Mouse (Mus musculus): Measurements from ENCODE around the gene Cldn6.

The Cldn6 gene

DNA sequence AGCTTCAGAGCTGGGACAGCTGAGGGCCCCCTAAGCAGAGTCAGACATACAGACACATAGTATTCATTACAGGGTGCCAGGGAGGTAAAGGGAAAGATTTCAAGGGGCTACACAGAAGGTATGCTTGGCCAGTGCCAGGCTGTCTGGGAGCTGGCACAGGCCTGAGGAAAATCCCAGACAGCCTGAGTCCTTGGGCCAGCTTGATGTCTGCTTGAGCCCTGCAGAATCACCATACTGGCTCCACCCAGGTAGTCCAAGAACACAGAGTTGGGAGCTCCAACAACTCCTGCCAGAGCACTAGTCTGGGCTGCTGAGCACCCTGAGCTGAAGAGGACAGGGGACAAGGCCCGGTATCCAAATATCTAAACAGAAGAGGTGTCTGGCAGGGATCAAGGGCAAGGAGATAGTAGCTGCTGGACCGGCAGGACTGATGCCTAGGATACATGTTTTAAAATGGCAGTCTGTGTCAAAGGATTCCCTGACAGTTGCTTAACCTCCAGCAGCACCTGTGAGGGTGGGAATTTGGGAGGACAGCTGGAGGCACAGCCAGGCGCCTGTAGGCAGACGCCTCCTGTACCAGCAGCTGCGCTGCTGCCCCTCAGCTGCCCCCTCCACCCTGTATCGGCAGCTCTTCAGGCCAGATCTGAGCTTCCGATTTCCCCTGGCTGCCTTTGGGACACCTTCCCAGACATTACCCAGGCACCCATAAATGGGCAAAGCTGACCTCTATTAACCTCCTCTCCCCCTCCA, 43.5 kb downstream of the Cldn6 start, which contains the start of gene 1520401A03Rik:
Gene 1520401A03Rik, minus strand, starts transcription at position 408 of the 750 bp plus-strand sequence.
- no peak for DNase-seq (ENCODE audit: low read depth)

GRCm38 (mm10) chr17:23725477-23725876, 46.4 kb downstream of the Cldn6 start:
- DNase-seq (ENCODE audit: low read depth) = no peak

DNA sequence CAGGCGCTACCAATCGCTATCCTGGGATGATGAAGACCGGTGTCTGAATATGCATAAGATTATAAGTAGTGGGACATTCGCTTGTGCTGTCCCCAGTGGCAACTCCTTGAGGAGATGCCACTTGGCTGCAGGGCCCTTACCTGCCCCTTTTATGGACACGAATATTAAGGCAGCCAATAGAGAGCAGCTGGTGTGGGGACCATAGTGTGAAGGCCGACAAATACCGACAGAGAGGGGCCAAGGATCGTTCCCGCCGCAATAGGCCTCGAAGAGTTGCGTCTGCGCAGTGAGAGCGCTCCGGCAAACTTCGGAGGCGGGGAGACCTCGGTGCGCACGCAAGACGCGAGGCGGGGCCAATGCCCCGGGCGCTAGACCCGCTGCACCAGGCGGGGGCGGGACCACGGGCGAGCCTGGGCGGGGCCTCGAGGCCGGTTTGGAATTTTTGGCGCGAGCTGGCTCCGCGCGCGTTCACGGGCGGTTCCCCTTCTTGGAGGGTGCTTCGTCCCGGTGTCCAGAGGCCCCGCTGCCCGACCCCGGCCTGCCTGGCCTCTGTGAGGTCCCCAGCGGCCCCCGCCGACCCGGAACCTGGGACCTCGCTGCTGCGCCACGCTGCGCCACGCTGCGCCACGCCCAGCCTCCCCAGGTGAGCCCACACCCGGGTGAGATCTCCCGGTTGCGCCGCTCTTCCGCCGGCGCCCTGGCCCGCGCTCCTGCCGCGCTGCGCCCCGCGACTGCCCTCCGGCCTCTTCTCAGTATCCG, 47.1 kb downstream of the Cldn6 start, which contains the start of gene Pkmyt1:
Gene Pkmyt1, plus strand, starts transcription at position 338 of the 759 bp plus-strand sequence.
- DNase-seq (ENCODE audit: low read depth) = peak; percentile 66

DNA sequence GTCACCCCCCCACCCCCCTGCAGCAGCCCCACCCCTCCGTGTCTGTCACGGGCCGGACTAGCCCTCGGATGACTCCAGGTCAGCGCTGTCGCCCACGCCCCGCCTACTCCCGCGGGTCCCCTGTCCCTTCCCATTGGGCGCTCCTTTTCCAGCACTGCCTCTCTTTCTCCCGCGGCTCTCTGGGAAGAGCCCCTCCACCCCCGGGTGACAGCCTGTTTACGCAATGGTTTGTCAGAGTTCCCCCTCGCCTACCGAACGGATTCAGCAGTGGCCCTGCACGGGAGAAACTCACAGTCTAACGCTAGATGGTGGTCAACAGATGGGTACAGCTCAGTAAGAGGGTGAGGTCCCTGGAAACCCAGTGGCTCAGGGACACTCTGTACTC, 47.7 kb downstream of the Cldn6 start:
- no peak for DNase-seq (ENCODE audit: low read depth)

- DNase-seq (ENCODE audit: low read depth) = no peak
Measured at GRCm38 (mm10) chr17:23730441-23730840, 51.4 kb downstream of the Cldn6 start.

Measured in fibroblast of lung, adult 2 months (primary cell).